In genomic region chr7:129257374-129258018, GRCm38 (mm10) we compare ENCODE assay signal across 8 mouse cellular contexts. TPM values are rescaled to one million over a fixed set of nuclear protein-coding genes. Genes with fewer than 3 reads are reported as not detected.
DNase-seq lines count a peak whose midpoint lies in the region; ATAC-seq lines count a peak whose summit lies in the region.
"Had no signal": no experiment of that assay in that cellular context is flagged by ENCODE, and none has a peak within 500 bp of the region (broad histone marks: within the 10 kb centered on the region; RNA-seq: fewer than 3 reads in every experiment).

No protein-coding gene starts in this region.

- H3K36me3 ChIP-seq in liver, embryonic 13.5 days: no peaks in the 10 kb centered on the region
- no peaks in the 10 kb centered on the region for H3K36me3 ChIP-seq in liver, embryonic 12.5 days
- H3K36me3 ChIP-seq in forebrain, embryonic 12.5 days (replicated peaks): no peaks in the 10 kb centered on the region
- no peaks in the 10 kb centered on the region for H3K36me3 ChIP-seq in intestine, embryonic 15.5 days
- H3K36me3 ChIP-seq in neural tube, embryonic 15.5 days: no peaks in the 10 kb centered on the region

- H3K27ac ChIP-seq in liver, embryonic 13.5 days: no peak overlapping the region
- no peak overlapping the region for H3K27ac ChIP-seq in liver, embryonic 12.5 days
- H3K27ac ChIP-seq in forebrain, embryonic 12.5 days: no peak overlapping the region
- no peak overlapping the region for H3K27ac ChIP-seq in intestine, embryonic 15.5 days
- no peak overlapping the region for H3K27ac ChIP-seq in neural tube, embryonic 15.5 days (replicated peaks)

- 15% methylated on average over 13 of the region's 13 CpGs for WGBS in liver, embryonic 13.5 days (ENCODE audit: insufficient replicate concordance)
- WGBS in liver, embryonic 12.5 days (ENCODE audit: insufficient replicate concordance): 10% methylated on average over 13 of the region's 13 CpGs
- WGBS in forebrain, embryonic 12.5 days: 12% methylated on average over 13 of the region's 13 CpGs
- 21% methylated on average over 13 of the region's 13 CpGs for WGBS in intestine, embryonic 15.5 days
- 12% methylated on average over 13 of the region's 13 CpGs for WGBS in neural tube, embryonic 15.5 days

- no peaks in the 10 kb centered on the region for H3K4me1 ChIP-seq in liver, embryonic 13.5 days (replicated peaks)
- H3K4me1 ChIP-seq in liver, embryonic 12.5 days: no peaks in the 10 kb centered on the region
- H3K4me1 ChIP-seq in forebrain, embryonic 12.5 days: peaks cover 19% of the 10 kb centered on the region
- peaks cover 11% of the 10 kb centered on the region for H3K4me1 ChIP-seq in intestine, embryonic 15.5 days (replicated peaks)
- H3K4me1 ChIP-seq in neural tube, embryonic 15.5 days: peaks cover 18% of the 10 kb centered on the region

- no peak overlapping the region for H3K9ac ChIP-seq in liver, embryonic 13.5 days
- H3K9ac ChIP-seq in liver, embryonic 12.5 days: no peak overlapping the region
- peak overlapping the region; percentile 56 for H3K9ac ChIP-seq in forebrain, embryonic 12.5 days
- H3K9ac ChIP-seq in intestine, embryonic 15.5 days: no peak overlapping the region; the same call in 1 of the 2 replicates
- H3K9ac ChIP-seq in neural tube, embryonic 15.5 days (replicated peaks): peak overlapping the region; percentile 57

- DNase-seq in liver, embryonic 13.5 days: no peak
- DNase-seq in cerebellum, adult 9-10 months: no peak

- H3K9me3 ChIP-seq in liver, embryonic 13.5 days (replicated peaks): no peaks in the 10 kb centered on the region
- H3K9me3 ChIP-seq in liver, embryonic 12.5 days (replicated peaks): no peaks in the 10 kb centered on the region
- no peaks in the 10 kb centered on the region for H3K9me3 ChIP-seq in forebrain, embryonic 12.5 days
- no peaks in the 10 kb centered on the region for H3K9me3 ChIP-seq in intestine, embryonic 15.5 days
- H3K9me3 ChIP-seq in neural tube, embryonic 15.5 days (replicated peaks): no peaks in the 10 kb centered on the region

- ATAC-seq in liver, embryonic 13.5 days (ENCODE audit: low read depth): no peak
- no peak for ATAC-seq in liver, embryonic 12.5 days
- ATAC-seq in forebrain, embryonic 12.5 days (ENCODE audit: low FRiP score): no peak
- ATAC-seq in intestine, embryonic 15.5 days: no peak; the same call in 1 of the 2 replicates
- ATAC-seq in neural tube, embryonic 15.5 days (ENCODE audit: low FRiP score): peak; percentile 47; the same call in 1 of the 2 replicates
- ATAC-seq in megakaryocyte progenitor cell, adult 5-6 weeks (replicated peaks; ENCODE audit: poor library complexity): no peak

- H3K27me3 ChIP-seq in liver, embryonic 13.5 days: peaks cover 35% of the 10 kb centered on the region
- peaks cover 42% of the 10 kb centered on the region for H3K27me3 ChIP-seq in liver, embryonic 12.5 days (replicated peaks)
- H3K27me3 ChIP-seq in forebrain, embryonic 12.5 days: peaks cover 43% of the 10 kb centered on the region
- H3K27me3 ChIP-seq in intestine, embryonic 15.5 days (replicated peaks): peaks cover 30% of the 10 kb centered on the region
- peaks cover 31% of the 10 kb centered on the region for H3K27me3 ChIP-seq in neural tube, embryonic 15.5 days (replicated peaks)

- peak overlapping the region; percentile 21; the same call in 1 of the 2 replicates for H3K4me2 ChIP-seq in liver, embryonic 13.5 days
- no peak overlapping the region for H3K4me2 ChIP-seq in liver, embryonic 12.5 days
- H3K4me2 ChIP-seq in forebrain, embryonic 12.5 days: peak overlapping the region; percentile 97
- H3K4me2 ChIP-seq in intestine, embryonic 15.5 days (replicated peaks): peak overlapping the region; percentile 94
- H3K4me2 ChIP-seq in neural tube, embryonic 15.5 days: peak overlapping the region; percentile 96

- no peak overlapping the region for H3K4me3 ChIP-seq in liver, embryonic 13.5 days (replicated peaks)
- no peak overlapping the region for H3K4me3 ChIP-seq in liver, embryonic 12.5 days
- peak overlapping the region; percentile 55 for H3K4me3 ChIP-seq in forebrain, embryonic 12.5 days (replicated peaks)
- H3K4me3 ChIP-seq in intestine, embryonic 15.5 days (replicated peaks): peak overlapping the region; percentile 46
- H3K4me3 ChIP-seq in neural tube, embryonic 15.5 days (replicated peaks): peak overlapping the region; percentile 57

RNA-seq across cellular contexts. Expression of gene Plpp4, which starts 0.7 kb away (rescaled TPM):
- 0.10 TPM in 1 of 2 replicates, not detected in the other for polyA plus RNA-seq in liver, embryonic 13.5 days (2015; fragmentation: Nextera tagmentation; extraction: Ambion mirVana)
- polyA plus RNA-seq in liver, embryonic 12.5 days (2016; fragmentation: Nextera tagmentation; extraction: Ambion mirVana): 0.31 TPM in 1 of 2 replicates, not detected in the other
- 1.2 and 1.4 TPM in 2 replicates for polyA plus RNA-seq in forebrain, embryonic 12.5 days (2016; fragmentation: Nextera tagmentation; extraction: Ambion mirVana)
- 0.41 TPM in 1 of 2 replicates, not detected in the other for polyA plus RNA-seq in intestine, embryonic 15.5 days (2015; fragmentation: Nextera tagmentation; extraction: Ambion mirVana)
- 9.5 and 12.7 TPM in 2 replicates for polyA plus RNA-seq in neural tube, embryonic 15.5 days (2015; fragmentation: Nextera tagmentation; extraction: Ambion mirVana)
- total RNA-seq in megakaryocyte progenitor cell, adult 5-6 weeks (2015): not detected in 2 replicates
- not detected in 2 replicates for total RNA-seq in megakaryocyte progenitor cell, adult 5-6 weeks (2017)
- total RNA-seq: common myeloid progenitor, adult 5-6 weeks had no signal

Comparison
In these comparisons a context has a peak if more than half of its experiments do, and no peak if none do; other contexts are left out.
1. H3K4me3 ChIP-seq: peak in forebrain, embryonic 12.5 days (single experiment), intestine, embryonic 15.5 days (single experiment) and neural tube, embryonic 15.5 days (single experiment); none in liver, embryonic 13.5 days (single experiment) and liver, embryonic 12.5 days (single experiment).
2. H3K9ac ChIP-seq: peak in forebrain, embryonic 12.5 days (single experiment) and neural tube, embryonic 15.5 days (single experiment); none in liver, embryonic 13.5 days (single experiment), liver, embryonic 12.5 days (single experiment) and intestine, embryonic 15.5 days (single experiment).